Mouse (Mus musculus) gastrocnemius, adult 18-20 months (tissue): ENCODE measurements around the gene Hoxa5. TPM values are rescaled to one million over a fixed set of nuclear protein-coding genes. Genes with fewer than 3 reads are reported as not detected.

Experiments
- DNase-seq: peaks from one replicate; pipeline ENCODE4 v3.0.0; 2021; ENCODE audit warnings: low spot score
- total RNA-seq, 2 experiments: library from RNA; stranded (reverse); gene quantifications; 2 replicates each; pipeline ENCODE4 v1.2.3; 2021

Hoxa5 gene
- total RNA-seq, 2 experiments from 2014 or later = 2.0 to 2.1 TPM

DNA sequence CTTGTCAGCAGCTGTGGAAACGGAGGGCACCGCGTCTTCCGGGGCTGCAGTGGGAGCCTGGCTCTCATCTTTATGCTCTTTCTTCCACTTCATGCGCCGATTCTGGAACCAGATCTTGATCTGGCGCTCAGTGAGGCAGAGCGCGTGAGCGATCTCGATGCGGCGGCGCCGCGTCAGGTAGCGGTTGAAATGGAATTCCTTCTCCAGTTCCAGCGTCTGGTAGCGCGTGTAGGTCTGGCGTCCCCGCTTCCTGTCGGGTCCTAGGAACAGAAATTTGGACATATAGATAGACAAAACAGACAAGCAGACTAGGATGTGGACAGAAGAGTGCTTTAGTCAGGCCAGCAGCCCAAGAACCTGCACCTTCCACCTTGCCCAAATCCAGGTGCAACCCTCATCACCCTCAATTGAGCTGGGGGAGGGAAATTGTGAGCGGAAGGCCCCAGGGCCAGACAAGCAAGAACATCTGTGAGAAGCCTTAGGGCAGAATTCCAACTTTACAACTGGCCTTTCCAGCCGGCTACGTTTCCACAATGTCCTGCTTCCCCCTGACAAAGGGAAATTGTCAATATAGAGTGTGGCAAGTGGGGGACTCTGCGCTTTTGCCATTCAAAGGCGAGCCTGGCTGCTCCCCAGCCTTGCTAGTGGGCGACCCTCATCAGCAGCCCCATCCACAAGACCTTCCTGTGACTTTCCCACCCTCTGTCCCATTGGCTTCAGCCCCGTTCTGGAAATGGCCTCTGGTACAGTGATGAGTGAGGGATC lies 11.6 kb upstream of the Hoxa5 start:
- peak; percentile 7 for DNase-seq

DNA sequence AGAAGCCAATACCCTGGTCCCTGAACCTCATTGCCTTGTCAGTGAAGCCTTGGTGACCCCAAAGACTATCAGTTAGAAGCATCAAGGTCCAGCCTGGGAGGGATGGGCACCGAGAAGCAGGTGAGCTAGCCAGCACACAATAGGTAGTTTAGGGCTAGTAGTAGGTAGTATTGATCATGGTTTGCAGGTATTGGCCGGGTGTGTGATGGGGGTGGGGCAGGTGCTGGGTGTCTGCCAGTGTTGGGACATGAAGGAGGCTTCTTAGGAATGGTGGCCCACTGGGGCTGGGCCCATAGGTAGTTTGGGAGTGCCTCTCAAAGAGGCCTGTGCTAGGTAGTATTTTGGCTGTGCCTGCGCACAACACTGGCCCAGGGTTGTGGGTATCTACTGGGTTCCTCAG lies 10.7 kb upstream of the Hoxa5 start:
- peak; percentile 3 for DNase-seq

DNA sequence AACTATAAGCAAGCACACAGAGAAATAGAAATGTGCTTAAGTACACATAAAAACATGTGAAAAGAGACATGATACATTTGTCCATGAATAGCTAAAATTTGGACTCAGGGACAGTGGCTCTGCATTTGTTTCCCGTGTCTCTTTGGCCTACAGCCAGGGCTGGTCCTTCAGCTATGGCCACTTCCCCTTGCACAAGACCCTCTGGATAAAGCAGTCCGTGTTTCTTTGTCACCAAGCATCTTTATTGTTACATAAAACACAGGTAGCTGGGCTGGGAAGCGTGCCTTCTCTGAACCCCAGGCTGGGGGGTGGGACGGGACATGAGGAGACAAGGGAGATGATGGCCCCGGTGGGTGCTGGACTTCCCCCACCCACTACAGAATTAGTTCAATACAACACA lies 9.9 kb upstream of the Hoxa5 start:
- DNase-seq = peak; percentile 1

DNA sequence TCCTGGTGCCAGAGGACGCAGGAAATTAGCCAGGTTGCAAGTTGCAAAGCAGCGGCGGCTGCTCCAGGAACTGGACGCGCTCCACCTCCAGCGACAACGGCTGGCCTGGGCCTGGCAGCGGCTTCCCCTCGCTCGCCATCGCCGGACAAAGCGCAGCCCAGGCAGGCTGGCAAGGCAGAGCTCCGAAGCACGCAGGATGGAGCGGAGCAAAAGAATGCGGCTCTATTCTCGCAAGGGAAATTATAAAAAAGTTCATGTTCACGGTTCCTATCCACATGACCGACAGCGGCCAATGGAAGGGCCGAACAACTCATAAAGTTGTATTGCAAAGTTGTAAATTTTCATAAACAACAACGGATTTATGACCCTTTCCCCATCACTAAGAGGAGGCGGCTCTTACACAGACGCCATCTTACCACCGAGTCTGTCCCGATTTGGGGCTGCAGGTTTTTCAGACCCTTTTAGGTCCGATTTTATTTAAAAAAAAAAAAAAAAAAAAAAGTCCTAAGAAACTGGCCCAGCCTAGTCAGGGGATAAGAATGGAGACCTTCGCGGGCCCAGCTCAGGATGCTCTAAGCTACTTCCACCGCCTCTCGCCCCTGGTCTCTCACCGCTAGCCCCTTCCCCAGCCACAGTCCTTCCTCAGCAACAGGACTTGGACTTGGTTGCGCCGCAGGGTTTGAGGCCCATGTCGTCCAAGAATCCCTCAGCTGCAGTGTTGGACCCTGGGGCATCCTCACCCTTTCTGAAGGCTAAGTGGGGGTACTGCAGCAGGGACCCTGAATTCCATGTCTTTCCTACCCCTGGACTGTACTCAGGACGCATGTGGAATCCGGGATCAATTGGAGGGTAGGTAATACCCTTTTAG lies 9.0 kb upstream of the Hoxa5 start, which contains the start of the genes Hoxa3 and Gm28308:
TSS of gene Hoxa3 (minus strand) at position 218 of the 868 bp plus-strand sequence.
TSS of gene Gm28308 (minus strand) at position 221 of the 868 bp plus-strand sequence.
- peak; percentile 78 for DNase-seq

DNA sequence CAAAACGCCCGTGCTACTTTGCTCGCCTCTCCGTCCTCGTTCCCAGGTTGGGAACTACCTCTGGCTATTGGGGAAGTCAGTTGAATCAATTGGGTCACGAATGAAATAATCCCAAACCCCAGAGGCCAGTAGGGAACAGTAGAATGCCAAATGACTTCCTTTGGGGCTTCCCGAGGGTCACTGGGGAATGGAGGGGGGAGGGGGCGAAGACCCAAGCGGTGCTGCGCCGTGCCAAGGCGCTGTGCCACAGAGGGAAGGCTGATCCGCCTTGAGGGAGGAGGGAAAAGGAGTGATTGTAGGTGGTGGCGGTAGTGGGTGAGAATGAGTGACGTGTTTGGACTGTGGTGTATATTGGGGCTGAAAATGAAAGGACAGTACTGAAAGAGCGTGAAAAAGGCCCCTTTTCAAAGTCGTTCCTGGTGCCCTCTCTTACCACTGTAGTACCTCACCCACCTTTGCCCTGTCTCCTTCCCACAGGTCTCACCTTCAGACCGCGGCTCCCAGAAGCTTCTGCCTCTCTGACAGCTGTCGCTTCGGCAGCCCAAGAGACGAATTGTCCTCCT lies 8.2 kb upstream of the Hoxa5 start:
- peak; percentile 30 for DNase-seq

DNA sequence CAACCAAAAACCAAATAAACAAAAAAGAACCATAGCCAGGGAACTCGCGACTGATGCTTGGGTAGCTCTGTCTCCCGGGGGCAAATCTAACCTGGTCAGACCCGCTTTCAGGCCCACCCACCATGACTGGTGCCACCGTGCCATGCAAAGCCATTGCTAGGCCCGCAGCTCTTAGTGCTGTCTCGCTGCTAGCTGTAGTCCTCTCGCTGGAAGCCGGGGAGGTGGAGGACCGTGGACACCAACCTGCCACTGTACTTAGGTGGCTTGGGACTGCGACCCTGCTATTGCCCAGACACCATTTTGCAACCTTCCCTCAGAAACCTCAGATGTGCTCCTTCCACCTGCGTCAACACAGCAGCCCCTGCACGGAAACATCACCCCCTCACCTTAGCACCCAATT lies 7.6 kb upstream of the Hoxa5 start:
- DNase-seq = no peak

DNA sequence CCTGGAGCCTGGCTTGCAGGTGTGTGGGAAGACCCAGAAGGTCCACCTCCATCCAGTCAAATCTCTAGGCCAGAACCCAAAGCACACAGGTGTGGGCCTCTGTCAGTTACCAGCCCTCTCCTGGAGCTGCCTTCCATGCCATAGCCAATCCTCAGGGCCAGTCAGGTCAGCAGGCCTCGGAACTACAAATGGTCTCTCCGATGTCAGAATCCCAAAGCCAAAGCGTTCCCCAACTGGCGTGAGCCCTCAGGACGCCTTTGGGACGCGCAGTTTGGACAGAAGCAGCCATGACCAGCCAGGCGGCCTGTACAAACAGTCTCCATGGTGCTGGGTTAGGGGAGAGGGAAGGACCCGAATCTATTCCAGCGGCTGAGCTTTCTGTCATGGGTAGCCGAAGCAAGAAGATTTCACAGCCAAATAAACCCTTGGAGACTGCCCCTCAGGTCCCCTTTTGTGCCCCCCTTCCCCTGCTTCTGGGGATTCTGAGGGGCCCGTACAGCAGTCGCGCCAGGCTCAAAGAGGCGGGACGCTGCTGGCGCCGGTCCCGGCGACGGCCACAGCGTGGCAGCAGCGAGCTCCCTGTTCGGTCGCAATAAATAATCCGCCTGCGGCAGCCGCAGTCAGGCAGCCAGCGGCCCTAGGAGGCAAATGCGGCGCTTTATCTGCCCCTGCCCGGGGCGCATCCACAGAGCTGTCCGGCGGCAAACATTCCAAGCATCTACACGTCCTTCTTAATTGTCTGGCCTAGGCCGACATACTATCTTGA lies 7.0 kb upstream of the Hoxa5 start:
- peak; percentile 80 for DNase-seq

DNA sequence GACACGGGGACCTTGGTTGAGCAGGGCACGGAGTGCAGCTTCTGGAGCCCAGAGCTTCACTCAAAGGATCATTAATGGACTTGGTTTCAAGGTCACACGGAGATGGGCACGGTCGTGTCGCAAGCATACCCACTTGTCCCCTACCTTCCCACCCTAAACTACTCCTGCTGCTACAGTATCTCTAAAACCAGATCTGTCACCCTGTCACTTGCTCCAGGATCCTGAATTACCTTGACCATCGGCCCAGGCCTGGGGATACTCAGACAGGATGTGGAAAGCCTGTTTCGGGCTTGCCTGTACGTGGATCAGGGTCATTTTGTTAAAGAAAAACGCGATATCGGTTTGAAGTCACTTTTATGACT lies 5.3 kb upstream of the Hoxa5 start:
- DNase-seq = peak; percentile 1

DNA sequence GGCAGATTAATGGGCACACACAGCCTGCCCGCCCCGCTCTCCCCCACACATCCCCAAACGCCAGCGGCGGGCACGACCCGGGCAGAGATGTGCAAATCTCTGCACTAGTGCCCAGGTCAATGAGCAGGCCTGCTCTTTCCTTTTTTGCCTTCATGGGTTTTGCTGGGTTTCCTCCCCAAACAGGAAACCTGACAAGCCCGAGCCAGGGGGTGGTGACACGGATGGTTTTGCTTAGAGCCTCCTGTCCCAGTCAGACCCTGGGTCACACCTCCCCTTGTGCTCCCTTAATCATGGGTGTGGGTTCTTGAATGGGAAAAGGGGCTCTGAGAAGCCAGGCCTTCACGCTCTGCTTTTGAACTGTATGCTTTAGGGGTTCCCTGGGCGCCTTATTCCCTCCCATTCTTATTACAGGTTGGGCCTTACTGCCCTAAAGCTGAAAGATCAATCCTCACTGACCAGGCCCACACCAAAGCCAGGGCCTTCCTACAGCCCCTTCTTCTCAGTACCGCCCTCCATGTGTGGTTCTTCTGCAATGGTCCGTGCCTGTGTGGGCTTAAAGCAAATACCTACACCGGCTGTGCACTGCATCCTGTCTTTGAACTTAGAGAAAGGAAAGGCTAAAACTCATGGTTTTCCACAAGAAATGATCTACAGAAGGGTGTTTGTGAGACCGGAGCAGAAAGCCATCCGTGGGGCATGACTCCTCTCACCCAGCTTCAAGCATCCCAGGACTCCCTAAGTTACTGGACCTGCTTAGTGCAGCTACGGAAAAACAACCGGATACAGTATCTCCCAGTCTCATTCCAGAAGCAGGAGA lies 4.7 kb upstream of the Hoxa5 start:
- no peak for DNase-seq

DNA sequence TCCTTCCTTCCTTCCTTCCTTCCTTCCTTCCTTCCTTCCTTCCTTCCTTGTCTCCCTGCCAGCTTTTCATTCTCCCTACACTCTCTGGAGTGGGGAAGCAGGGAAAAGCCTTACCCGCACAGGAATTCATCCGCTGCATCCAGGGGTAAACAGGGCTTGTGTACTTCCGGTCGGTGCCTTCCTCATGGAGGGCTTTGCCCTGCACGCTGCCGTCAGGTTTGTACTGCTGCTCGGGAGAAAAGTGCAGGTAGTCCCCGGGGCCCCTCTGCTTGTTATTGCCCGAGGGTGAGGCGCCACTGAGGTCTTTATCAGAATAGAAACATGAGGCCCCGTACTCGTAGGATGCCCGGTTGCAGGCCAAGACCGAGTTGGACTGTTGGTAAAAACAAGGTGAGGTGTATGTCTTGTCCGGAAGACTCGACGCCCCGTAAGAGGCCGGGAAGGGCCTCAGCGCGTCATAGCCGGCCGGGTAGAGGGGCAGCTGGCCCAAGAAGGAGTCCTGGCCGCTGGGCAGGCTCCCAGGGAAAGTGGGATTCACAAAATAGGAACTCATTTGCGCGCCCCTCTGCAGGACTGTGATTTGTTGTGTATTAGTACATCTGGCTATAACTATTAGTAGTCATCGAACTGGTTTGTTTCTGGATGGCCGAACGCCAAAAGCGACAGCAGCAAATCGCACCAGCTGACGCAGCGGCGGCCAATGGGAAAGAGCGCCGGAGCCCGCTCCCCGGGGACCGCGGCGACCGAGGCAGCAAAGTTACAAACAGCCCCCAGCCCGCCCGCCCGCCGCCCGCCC lies 3.9 kb upstream of the Hoxa5 start, which contains the start of gene Hoxa6:
TSS of gene Hoxa6 (minus strand) at position 651 of the 796 bp plus-strand sequence.
- peak; percentile 53 for DNase-seq

DNA sequence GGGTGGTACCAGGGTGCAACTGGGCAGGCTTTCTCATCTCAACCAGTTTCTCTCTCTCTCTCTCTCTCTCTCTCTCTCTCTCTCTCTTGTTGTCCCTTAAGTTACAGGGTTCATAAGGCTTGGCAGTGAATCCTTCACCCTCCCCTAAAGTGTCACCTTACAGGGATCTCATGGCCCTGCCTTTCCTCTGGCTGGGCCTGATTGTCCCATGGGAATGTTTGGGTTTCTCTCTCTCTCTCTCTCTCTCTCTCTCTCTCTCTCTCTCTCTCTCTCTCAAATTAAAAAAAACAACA lies 3.2 kb upstream of the Hoxa5 start:
- DNase-seq = no peak

DNA sequence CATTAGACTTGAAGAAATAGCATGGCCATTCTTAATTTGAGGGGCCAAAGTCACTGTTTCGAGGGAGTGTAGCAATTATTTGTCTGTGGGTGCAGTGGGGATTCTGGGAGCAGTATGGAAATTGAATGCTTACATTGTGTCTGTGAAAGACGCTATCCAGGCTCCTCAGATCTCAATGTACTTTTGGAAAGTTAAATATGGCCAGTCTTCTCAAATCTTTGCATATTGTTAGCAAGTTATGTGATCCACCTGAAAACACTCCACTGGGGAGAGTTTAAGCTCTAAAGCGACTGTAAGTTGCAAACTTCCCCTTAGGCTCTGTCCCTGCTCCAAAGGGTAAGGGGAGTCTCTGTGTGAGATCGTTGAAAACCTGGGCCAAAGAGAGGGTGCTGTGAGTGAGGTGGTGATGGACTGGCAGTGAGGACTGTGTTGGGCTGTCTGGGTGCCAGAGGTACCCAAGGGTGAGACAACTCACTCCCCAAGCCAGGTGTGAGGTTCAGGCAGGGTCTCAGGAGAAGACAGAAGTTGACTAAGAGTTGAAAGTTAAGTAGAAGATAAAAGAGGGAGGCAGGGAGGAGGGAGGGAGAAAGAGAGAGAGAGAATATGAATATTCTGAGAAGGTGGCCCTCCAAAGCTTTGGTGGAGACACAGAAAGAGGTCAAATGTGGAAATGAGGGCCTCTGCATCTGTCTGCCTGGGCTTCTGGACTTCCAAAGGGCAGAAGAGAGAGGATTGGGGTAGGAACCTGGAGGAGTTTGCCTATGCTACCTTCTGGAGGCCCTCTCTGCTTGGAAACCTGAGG lies 2.7 kb upstream of the Hoxa5 start:
- no peak for DNase-seq

DNA sequence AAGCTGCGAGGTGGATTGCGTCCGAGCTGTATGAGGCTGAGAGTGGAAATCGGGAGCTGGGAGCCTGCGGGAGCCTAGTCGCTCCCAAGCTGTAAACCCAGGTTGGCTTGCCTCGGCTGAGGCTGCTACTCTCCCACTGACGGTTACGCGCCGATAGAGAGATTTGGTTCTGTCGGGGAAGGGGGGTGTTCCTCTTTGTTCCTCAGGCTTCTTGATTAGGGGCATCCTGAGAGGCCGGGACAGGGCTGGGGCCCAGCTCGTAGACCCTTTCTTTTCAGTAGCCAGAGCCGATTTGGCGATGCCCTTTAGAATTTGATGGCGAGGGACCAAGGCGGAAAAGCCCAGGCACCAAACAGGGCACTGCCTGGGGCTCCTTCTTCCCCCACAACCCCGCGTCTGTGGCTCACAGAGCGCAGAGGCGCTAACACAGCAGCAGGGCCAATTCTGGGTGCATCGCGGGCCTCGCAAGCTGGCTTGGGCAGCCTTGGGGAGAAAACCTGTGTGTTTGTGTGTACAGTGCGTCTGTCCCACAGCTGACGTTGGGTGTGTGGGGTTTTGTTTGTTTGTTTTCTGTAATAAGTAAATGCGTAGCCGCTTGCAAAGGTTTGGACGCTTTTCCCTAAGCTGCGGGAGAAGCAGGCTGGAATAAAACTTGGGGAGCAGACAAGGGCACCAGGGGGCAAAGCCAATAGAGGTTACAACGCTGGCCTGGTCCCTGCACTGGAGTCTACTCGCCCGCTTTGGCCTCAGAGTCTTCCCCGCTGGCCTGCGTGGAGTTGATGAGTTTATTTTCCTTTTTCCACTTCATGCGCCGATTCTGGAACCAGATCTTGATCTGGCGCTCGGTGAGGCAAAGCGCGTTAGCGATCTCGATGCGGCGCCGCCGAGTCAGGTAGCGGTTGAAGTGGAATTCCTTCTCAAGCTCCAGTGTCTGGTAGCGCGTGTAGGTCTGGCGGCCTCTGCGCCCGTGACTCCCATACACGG lies 1.5 kb upstream of the Hoxa5 start:
- no peak for DNase-seq

DNA sequence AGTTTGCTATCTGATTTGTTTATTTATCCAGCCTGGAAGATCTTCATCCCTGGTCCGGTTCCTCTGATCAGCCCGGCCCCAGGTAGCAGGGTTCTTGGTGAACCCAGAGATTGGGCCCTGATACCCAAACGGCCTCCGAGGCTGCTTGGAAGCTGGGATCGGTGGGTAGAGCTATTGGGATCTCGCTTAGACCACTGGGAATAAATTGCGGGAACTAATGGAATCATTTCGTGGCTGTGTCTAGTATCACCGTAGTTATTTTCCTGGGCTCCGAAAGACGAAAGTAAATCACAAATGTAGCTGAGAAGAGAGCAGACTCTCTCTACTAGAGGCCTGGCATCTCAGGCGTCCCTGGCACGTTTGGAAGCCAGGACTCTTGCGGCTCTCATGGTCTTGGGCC lies 834 bp upstream of the Hoxa5 start:
- DNase-seq = no peak

DNA sequence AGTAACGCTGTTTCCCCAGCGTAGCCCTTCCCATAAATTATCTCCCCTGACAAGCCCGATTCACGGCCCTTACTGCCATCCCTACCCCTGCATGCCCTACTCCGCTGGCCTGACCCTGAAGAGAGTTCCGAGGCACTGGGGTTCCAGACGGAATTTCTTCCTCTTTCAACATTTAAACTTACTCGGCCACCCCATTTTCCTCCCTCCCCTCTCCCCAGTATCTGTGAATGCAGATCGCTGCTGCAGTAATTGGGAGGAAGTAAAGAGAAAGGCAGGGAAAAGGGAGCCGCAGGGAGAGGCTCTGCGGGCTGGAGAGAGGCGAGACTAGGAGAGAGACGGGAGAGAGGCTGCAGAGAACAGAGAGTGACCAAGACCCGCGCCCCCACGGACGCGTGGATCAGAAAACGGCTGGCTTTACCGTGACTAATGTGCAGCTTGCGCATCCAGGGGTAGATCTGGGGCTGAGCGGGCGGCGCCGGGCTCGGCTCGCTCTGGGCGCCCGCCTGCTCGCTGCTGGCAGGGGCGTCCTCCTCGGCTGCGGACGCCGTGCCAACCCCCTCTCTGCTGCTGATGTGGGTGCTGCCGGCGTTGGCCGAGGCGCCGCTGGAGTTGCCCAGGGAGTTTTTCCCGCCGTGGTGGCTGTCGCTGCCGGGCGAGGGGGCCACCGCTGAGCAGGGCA lies 877 bp downstream of the Hoxa5 start:
- no peak for DNase-seq

DNA sequence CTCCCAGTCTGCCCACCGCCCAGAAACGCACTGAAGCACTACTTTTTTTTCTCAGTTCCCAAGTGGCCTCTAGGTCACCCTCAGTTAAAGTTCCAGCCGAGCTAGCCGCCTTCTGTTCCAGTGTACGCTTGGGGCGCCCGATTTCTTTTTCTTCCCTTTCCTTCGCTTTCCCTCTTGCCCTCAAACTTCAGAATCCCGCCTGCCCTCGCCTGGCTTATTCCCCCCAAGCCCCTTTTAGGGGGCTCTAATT lies 1.3 kb downstream of the Hoxa5 start:
- no peak for DNase-seq

DNA sequence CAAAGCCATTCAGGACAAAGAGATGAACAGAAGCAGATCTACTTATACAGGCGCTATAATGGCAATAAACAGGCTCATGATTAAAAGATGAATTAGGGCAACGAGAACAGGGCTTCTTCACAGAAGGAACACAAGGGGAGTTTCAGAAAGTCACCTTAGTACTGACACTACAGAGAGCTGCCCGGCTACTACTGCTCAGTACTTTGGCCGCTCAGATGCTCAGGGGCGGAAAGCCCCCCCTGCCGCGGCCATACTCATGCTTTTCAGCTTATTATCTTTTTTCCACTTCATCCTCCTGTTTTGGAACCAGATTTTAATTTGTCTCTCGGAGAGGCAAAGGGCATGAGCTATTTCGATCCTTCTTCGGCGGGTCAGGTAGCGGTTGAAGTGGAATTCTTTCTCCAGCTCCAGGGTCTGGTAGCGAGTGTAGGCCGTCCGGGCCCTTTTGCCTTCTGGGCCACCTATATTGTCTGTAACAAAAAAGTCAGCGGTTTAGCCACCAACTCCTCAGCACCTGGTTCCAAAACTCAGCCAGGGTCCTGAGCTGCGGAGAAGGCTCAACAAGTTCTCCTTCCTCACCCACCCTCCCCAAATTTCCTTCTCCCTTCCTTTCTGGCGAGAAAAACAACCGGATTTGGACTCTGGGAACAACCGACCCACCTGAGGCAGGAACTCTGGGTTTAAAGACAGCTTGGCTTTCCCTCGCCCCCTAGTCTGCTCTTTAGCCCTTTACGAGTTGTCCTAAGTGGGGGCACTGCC lies 1.8 kb downstream of the Hoxa5 start:
- no peak for DNase-seq
